Mouse (Mus musculus) intestine, embryonic 15.5 days (tissue): ENCODE measurements around the gene Ncf2. TPM values are rescaled to one million over a fixed set of nuclear protein-coding genes. Genes with fewer than 3 reads are reported as not detected.

Source experiments
- ATAC-seq: fragments of 200-750 bp; cut with Nextera tagmentation; 2 replicates; pipeline ENCODE4 v1.8.0; 2017; ENCODE audit warnings: moderate TSS enrichment, moderate library complexity
- H3K27ac ChIP-seq: fragments of 300-500 bp; sonication (generic); 2 replicates; pipeline ENCODE4 v1.5.1; 2015; ENCODE audit warnings: mild to moderate bottlenecking, inconsistent platforms
- H3K27me3 ChIP-seq: fragments of 300-500 bp; sonication (generic); replicated peaks from 2 replicates; pipeline ENCODE4 v1.6.1; 2015; ENCODE audit warnings: inconsistent platforms
- H3K36me3 ChIP-seq: fragments of 300-500 bp; sonication (generic); 2 replicates; pipeline ENCODE4 v1.6.1; 2015; ENCODE audit warnings: inconsistent platforms
- H3K4me1 ChIP-seq: fragments of 300-500 bp; sonication (generic); replicated peaks from 2 replicates; pipeline ENCODE4 v1.6.1; 2015; ENCODE audit warnings: inconsistent platforms
- H3K4me2 ChIP-seq: fragments of 300-500 bp; sonication (generic); replicated peaks from 2 replicates; pipeline ENCODE4 v1.6.1; 2015; ENCODE audit warnings: mild to moderate bottlenecking, inconsistent platforms
- H3K4me3 ChIP-seq: fragments of 300-500 bp; sonication (generic); replicated peaks from 2 replicates; pipeline ENCODE4 v1.5.1; 2015; ENCODE audit warnings: inconsistent platforms
- H3K9ac ChIP-seq: fragments of 300-500 bp; sonication (generic); 2 replicates; pipeline ENCODE4 v1.6.1; 2015; ENCODE audit warnings: inconsistent platforms
- H3K9me3 ChIP-seq: fragments of 300-500 bp; sonication (generic); 2 replicates; pipeline ENCODE4 v1.6.1; 2016; ENCODE audit warnings: inconsistent platforms
- WGBS: fragments of 180-500 bp; shearing (Covaris S2); methylation state at CpG from one replicate; pipeline ENCODE4 v1.1.7; 2015; 5-methylcytosine and 5-hydroxymethylcytosine counted together
- polyA plus RNA-seq: library from polyadenylated mRNA; unstranded; fragments of >200 nt; fragmentation: Nextera tagmentation; extraction: Ambion mirVana; gene quantifications from 2 replicates; pipeline ENCODE4 v1.2.1, GENCODE M21; 2015

The Ncf2 gene
- polyA plus RNA-seq, 1 experiment from 2014 or later: 8.8 TPM

DNA sequence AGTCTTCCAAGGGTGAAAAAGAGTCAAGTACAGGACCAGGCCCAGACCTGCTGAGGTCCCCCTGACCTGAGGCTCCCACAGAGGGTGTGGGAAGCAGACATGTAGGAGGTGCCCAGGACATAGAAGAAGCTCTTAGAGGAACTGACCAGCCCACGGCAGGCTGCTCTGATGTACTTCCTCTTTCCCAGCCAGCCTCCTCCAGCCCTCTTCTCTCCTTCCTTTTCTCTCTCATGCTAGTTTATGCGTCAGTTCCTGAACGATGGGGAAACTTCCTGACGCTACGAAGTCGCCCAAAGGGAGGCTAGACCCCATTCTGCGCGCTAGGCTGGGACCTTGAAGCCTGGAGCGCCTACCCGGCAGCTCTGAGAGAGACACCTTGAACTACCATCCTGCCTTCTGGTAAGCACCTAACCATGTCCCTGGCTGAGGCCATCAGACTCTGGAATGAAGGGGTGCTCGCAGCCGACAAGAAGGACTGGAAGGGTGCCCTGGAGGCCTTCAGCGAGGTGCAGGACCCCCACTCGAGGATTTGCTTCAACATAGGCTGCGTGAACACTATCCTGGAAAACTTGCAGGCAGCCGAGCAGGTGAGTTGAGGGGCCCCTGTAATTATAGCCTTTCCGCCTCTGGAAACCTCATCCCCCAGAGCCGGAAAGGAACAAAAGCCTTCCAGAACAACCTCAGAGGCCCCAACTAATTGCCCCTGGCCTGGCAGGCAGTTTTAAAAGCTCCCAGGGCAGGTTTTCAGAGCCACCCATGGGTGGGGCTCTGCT lies 7.8 kb downstream of the Ncf2 start:
- H3K4me2 ChIP-seq: peak overlapping the region; percentile 41
- ATAC-seq: peak; percentile 92
- H3K27me3 ChIP-seq: no peaks in the 10 kb centered on the region
- H3K4me3 ChIP-seq: no peak overlapping the region; the same call in 1 of the 2 replicates
- H3K27ac ChIP-seq: peak overlapping the region; percentile 87
- no peaks in the 10 kb centered on the region for H3K9me3 ChIP-seq
- peaks cover 12% of the 10 kb centered on the region for H3K4me1 ChIP-seq
- H3K36me3 ChIP-seq: no peaks in the 10 kb centered on the region
- H3K9ac ChIP-seq: no peak overlapping the region
- 54% methylated on average over 18 of the region's 18 CpGs for WGBS

DNA sequence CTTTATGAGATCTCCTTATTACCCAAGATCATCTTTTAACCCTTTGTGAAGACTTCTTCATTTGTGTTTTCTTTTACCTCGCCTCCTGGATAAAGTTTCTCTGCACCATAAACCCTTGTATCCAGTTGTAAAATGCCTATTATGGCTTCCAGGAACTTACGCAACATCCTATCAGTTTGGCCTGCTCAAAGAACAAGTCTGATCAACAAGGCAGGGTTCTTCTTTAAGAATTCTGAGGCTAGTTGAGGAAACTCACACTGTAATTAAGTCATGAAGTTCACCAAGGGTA lies 8.3 kb downstream of the Ncf2 start:
- no peak overlapping the region; the same call in 1 of the 2 replicates for H3K4me3 ChIP-seq
- H3K27me3 ChIP-seq: no peaks in the 10 kb centered on the region
- no peak overlapping the region for H3K4me2 ChIP-seq
- ATAC-seq: no peak; the same call in 1 of the 2 replicates
- H3K9me3 ChIP-seq: no peaks in the 10 kb centered on the region
- no peak overlapping the region for H3K9ac ChIP-seq
- H3K27ac ChIP-seq: peak overlapping the region; percentile 34; the same call in 1 of the 2 replicates
- whole genome bisulfite sequencing: 57% methylated on average over 2 of the region's 2 CpGs
- no peaks in the 10 kb centered on the region for H3K36me3 ChIP-seq
- H3K4me1 ChIP-seq: peaks cover 12% of the 10 kb centered on the region

GRCm38 (mm10) chr1:152809541-152810252 lies 9.7 kb downstream of the Ncf2 start:
- Histone ChIP-seq H3K36me3 (no peaks in the 10 kb centered on the region), H3K9ac (no peak overlapping the region)

GRCm38 (mm10) chr1:152810533-152811439 lies 10.8 kb downstream of the Ncf2 start:
- WGBS: 79% methylated on average over 13 of the region's 13 CpGs
- Histone ChIP-seq H3K4me2 (no peak overlapping the region), H3K27ac (no peak overlapping the region), H3K9ac (no peak overlapping the region), H3K27me3 (no peaks in the 10 kb centered on the region), H3K4me1 (peaks cover 21% of the 10 kb centered on the region), H3K36me3 (no peaks in the 10 kb centered on the region), H3K4me3 (no peak overlapping the region), H3K9me3 (no peaks in the 10 kb centered on the region)
- ATAC-seq: no peak

More at GRCm38 (mm10) chr1:152809541-152810252, 9.7 kb downstream of the Ncf2 start:
- H3K9me3 ChIP-seq: no peaks in the 10 kb centered on the region
- H3K27me3 ChIP-seq: no peaks in the 10 kb centered on the region
- peak overlapping the region; percentile 24 for H3K4me2 ChIP-seq
- no peak overlapping the region for H3K4me3 ChIP-seq
- H3K27ac ChIP-seq: peak overlapping the region; percentile 44; the same call in 1 of the 2 replicates
- H3K4me1 ChIP-seq: peaks cover 12% of the 10 kb centered on the region
- peak; percentile 46 for ATAC-seq
- 26% methylated on average over 8 of the region's 8 CpGs for WGBS

DNA sequence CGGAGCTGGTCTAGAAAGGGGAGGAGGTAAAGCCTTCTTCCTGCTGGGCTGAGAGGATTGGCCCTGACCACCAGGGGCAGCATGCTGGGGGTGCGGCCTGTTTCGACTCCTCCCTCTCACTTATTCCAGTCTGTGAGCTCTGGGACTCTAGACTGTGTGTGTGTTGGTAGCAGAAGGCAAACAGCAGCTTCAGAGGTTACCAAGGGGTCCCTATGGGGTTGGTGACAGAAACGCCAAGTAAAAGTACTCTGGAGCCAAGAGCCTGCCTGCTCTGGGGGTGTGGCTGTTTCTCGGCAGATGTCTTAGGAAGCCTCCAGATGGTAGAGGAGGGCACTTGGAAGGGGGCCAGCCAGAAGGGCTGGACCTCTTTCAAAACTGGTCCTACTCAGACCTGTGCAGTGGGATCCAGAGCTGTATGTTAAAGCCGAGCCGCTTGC lies 15.3 kb downstream of the Ncf2 start:
- H3K9me3 ChIP-seq: no peaks in the 10 kb centered on the region
- WGBS: 37% methylated on average over 7 of the region's 7 CpGs
- H3K9ac ChIP-seq: no peak overlapping the region
- ATAC-seq: peak; percentile 85
- H3K27ac ChIP-seq: peak overlapping the region; percentile 17; the same call in 1 of the 2 replicates
- H3K27me3 ChIP-seq: no peaks in the 10 kb centered on the region
- H3K4me1 ChIP-seq: peaks cover 13% of the 10 kb centered on the region
- no peaks in the 10 kb centered on the region for H3K36me3 ChIP-seq
- H3K4me2 ChIP-seq: peak overlapping the region; percentile 37
- H3K4me3 ChIP-seq: 0 out of 2 replicates have a peak overlapping the region, but pooled peaks have one; percentile 7

DNA sequence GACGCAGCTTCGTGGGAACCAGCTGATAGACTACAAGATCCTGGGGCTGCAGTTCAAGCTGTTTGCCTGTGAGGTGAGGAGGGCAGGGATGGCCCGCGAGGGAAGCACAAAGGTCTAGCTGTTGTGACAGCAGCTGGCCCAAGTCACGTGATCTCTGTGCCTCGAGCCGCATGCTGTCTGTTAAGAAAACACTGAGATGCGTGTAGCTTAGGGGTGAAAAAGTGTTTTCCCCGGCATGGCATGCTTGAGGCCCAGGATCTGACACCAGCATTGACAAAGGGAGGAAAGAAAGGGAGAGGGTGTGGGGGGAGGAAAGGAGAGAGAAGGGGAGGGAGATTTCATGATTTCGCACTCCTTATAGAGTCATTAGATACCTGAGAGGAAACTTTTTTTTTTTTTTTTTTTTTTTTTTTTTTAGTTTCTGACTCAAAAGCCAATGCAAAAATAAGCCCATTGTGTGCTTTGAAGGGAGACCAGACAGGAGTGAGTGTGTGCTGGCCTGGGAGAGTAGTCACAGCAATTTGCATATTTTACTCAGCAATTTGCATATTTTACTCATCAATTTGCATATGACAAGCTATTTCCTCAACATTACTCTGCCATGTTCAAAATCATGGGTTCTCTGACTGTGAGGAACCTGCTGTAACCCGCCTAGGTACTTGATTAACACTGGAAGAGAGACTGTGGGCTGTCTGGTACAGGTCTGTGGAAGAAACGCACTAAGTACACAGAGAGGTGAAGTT lies 17.2 kb downstream of the Ncf2 start:
- Histone ChIP-seq H3K4me2 (no peak overlapping the region), H3K4me1 (peaks cover 13% of the 10 kb centered on the region), H3K9ac (no peak overlapping the region), H3K27ac (no peak overlapping the region), H3K9me3 (no peaks in the 10 kb centered on the region), H3K27me3 (no peaks in the 10 kb centered on the region), H3K4me3 (no peak overlapping the region), H3K36me3 (no peaks in the 10 kb centered on the region)
- 39% methylated on average over 12 of the region's 12 CpGs for WGBS
- ATAC-seq: peak; percentile 57

- Histone ChIP-seq H3K27ac (no peak overlapping the region), H3K4me2 (no peak overlapping the region)
These were observed 17.8 kb downstream of the Ncf2 start for GRCm38 (mm10) chr1:152817794-152818193.

DNA sequence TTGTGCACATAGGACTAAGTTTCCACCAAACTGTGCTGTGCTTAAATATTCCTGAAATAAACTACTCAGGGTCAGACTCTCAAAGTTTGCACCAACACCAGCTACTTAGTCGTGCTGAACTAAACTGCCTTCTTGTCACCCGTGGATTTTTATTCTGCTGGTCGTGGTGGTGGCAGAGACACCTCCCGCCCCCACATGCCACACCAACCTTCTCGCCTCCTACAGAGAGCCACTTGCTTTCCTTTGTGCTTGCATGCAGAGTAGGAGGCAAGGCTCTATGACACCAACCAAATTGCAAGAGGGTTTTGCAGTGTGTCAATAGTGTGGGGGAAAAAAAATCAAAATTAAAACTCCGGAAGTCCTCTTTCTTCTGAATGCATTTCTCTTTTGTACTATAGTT lies 19.6 kb downstream of the Ncf2 start:
- WGBS: 82% methylated on average over 6 of the region's 6 CpGs
- no peak overlapping the region for H3K27ac ChIP-seq
- no peaks in the 10 kb centered on the region for H3K9me3 ChIP-seq
- ATAC-seq: no peak
- no peak overlapping the region for H3K9ac ChIP-seq
- peaks cover 13% of the 10 kb centered on the region for H3K4me1 ChIP-seq
- no peaks in the 10 kb centered on the region for H3K36me3 ChIP-seq
- H3K4me2 ChIP-seq: no peak overlapping the region
- no peaks in the 10 kb centered on the region for H3K27me3 ChIP-seq
- no peak overlapping the region for H3K4me3 ChIP-seq

More at GRCm38 (mm10) chr1:152817794-152818193, 17.8 kb downstream of the Ncf2 start:
- no peaks in the 10 kb centered on the region for H3K36me3 ChIP-seq
- no peak overlapping the region for H3K4me3 ChIP-seq
- H3K4me1 ChIP-seq: peaks cover 13% of the 10 kb centered on the region
- 61% methylated on average over 10 of the region's 10 CpGs for WGBS
- H3K27me3 ChIP-seq: no peaks in the 10 kb centered on the region
- no peak for ATAC-seq
- no peaks in the 10 kb centered on the region for H3K9me3 ChIP-seq
- H3K9ac ChIP-seq: no peak overlapping the region

DNA sequence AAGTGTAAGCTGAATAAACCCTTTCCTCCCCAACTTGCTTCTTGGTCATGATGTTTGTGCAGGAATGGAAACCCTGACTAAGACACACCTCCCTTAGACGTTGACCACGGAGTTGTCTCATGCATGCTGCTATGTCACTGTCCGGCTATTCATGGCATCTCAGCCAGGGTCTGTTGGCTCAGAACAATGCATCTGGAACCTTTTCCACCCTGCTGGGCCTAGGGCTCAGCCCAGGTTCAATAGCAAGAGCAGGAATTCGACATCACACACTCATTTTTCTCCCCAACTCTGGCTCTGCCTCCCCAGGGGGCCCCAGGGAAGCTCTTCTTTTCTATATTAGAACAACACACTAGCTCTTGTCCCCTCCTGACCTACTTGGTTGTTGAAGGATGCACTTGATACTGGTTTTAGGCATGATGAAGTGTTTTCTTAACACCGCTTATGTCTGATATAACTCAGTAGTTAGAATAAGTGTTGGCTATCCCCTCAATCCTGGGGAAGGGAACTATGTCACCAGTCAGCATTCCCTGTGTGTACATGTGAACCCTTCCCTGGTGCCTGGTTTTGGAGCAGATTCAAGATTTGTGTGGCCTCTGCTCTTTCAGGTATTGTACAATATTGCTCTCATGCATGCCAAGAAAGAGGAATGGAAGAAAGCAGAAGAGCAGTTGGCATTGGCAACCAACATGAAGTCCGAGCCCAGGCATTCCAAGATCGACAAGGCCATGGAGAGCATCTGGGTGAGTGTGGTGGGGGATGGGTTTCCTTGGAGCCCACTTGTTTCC lies 21.1 kb downstream of the Ncf2 start:
- no peak for ATAC-seq
- Histone ChIP-seq H3K36me3 (no peaks in the 10 kb centered on the region), H3K27me3 (no peaks in the 10 kb centered on the region), H3K4me3 (no peak overlapping the region), H3K4me2 (no peak overlapping the region), H3K9ac (no peak overlapping the region), H3K4me1 (peaks cover 4% of the 10 kb centered on the region), H3K9me3 (no peaks in the 10 kb centered on the region), H3K27ac (no peak overlapping the region)
- WGBS: 74% methylated on average over 7 of the region's 7 CpGs

- ATAC-seq: no peak
- no peaks in the 10 kb centered on the region for H3K9me3 ChIP-seq
- no peak overlapping the region for H3K4me3 ChIP-seq
- H3K4me1 ChIP-seq: peaks cover 4% of the 10 kb centered on the region
- H3K4me2 ChIP-seq: no peak overlapping the region
- H3K36me3 ChIP-seq: no peaks in the 10 kb centered on the region
- H3K9ac ChIP-seq: no peak overlapping the region
- H3K27me3 ChIP-seq: no peaks in the 10 kb centered on the region
- 79% methylated on average over 4 of the region's 4 CpGs for WGBS
- H3K27ac ChIP-seq: no peak overlapping the region
These were observed 21.8 kb downstream of the Ncf2 start for GRCm38 (mm10) chr1:152821746-152822145.

DNA sequence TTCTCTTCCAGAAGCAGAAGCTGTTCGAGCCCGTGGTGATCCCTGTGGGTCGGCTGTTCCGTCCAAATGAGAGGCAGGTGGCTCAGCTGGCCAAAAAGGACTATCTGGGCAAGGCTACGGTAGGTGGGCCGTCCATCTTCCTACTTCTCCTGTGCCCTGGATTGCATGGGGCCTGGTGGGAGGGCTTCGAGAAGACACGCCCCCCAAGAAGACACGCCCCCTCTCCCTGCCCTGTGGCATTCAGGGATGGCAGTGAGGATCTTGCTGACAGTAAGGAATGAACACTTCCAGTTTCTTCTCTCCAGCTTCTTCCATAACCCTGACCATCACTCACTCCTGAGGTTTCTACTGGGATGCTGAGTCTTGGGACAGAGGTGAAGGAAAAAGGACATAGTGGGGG lies 24.2 kb downstream of the Ncf2 start:
- no peaks in the 10 kb centered on the region for H3K9me3 ChIP-seq
- H3K4me2 ChIP-seq: no peak overlapping the region
- no peak overlapping the region for H3K27ac ChIP-seq
- no peak for ATAC-seq
- no peaks in the 10 kb centered on the region for H3K36me3 ChIP-seq
- WGBS: 76% methylated on average over 9 of the region's 9 CpGs
- no peak overlapping the region for H3K9ac ChIP-seq
- no peaks in the 10 kb centered on the region for H3K4me1 ChIP-seq
- H3K27me3 ChIP-seq: no peaks in the 10 kb centered on the region
- H3K4me3 ChIP-seq: no peak overlapping the region
